Mouse (Mus musculus) embryonic facial prominence, embryonic 14.5 days (tissue): Measurements from ENCODE around the gene Kbtbd12. TPM values are rescaled to one million over a fixed set of nuclear protein-coding genes. Genes with fewer than 3 reads are reported as not detected.
A peak's percentile ranks its signal among the peaks of the same experiment; 100 is the strongest.

Source experiments
- ATAC-seq: fragments of 200-750 bp; cut with Nextera tagmentation; 2 replicates; pipeline ENCODE4 v1.8.0; 2017; ENCODE audit warnings: low read depth, moderate number of reproducible peaks, moderate TSS enrichment
- DNase-seq: peaks from one replicate; pipeline ENCODE4 v3.0.0-alpha.2; 2015; ENCODE audit warnings: low spot score
- H3K27ac ChIP-seq: fragments of 300-500 bp; sonication (generic); replicated peaks from 2 replicates; pipeline ENCODE4 v1.5.1; 2014; ENCODE audit warnings: low read depth, mild to moderate bottlenecking, low read length, moderate library complexity
- H3K27me3 ChIP-seq: fragments of 300-500 bp; sonication (generic); replicated peaks from 2 replicates; pipeline ENCODE4 v1.6.1; 2014; ENCODE audit warnings: low read length; ENCODE audit not compliant: control insufficient read depth, insufficient read depth
- H3K36me3 ChIP-seq: fragments of 300-500 bp; sonication (generic); 2 replicates; pipeline ENCODE4 v1.6.1; 2014; ENCODE audit warnings: low read length, mixed read lengths; ENCODE audit not compliant: control insufficient read depth, insufficient read depth
- H3K4me1 ChIP-seq: fragments of 300-500 bp; sonication (generic); 2 replicates; pipeline ENCODE4 v1.6.1; 2014; ENCODE audit warnings: antibody characterized with exemption, low read length; ENCODE audit not compliant: control insufficient read depth, insufficient read depth
- H3K4me2 ChIP-seq: fragments of 300-500 bp; sonication (generic); 2 replicates; pipeline ENCODE4 v1.6.1; 2014; ENCODE audit warnings: low read depth, mild to moderate bottlenecking, low read length, moderate library complexity, mixed read lengths
- H3K4me3 ChIP-seq: fragments of 300-500 bp; sonication (generic); 2 replicates; pipeline ENCODE4 v1.5.1; 2014; ENCODE audit warnings: low read depth, mild to moderate bottlenecking, low read length
- H3K9ac ChIP-seq: fragments of 300-500 bp; sonication (generic); 2 replicates; pipeline ENCODE4 v1.6.1; 2014; ENCODE audit warnings: low read depth, mild to moderate bottlenecking, low read length, moderate library complexity, mixed read lengths
- H3K9me3 ChIP-seq: fragments of 300-500 bp; sonication (generic); 2 replicates; pipeline ENCODE4 v1.6.1; 2016; ENCODE audit warnings: low read length; ENCODE audit not compliant: control insufficient read depth
- WGBS: fragments of 180-500 bp; shearing (Covaris S2); extraction: QIAGEN DNeasy Blood & Tissue Kit; methylation state at CpG from one replicate; pipeline ENCODE4 v1.1.7; 2014; 5-methylcytosine and 5-hydroxymethylcytosine counted together
- polyA plus RNA-seq: library from polyadenylated mRNA; unstranded; fragments of >200 nt; fragmentation: Nextera tagmentation; extraction: Ambion mirVana; gene quantifications from 2 replicates; pipeline ENCODE4 v1.2.1, GENCODE M21; 2014

Kbtbd12 gene
- polyA plus RNA-seq, 1 experiment from 2014 or later, result 3.7 TPM

DNA sequence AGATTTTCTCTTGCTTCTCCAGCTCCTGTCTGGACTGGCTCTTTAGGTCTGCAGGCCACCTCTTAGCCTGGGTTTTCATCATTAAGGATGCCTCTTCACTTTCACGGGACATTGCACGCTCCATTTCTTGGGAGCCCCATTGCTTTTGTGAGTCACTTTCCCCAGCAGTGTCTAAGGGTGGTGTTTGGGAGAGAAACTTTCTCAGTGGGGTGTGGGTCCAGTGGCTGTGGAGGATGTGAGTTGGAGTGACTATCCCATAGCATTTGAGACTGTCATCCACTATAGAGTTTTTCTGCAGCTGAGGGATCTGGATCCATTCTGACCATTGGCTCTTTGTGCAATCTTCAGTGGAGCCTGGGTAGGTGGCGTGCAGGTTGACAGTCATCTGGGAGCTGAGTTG, 114.3 kb downstream of the Kbtbd12 start:
- ATAC-seq (no peak), DNase-seq (no peak)
- no peaks in the 10 kb centered on the region for H3K36me3 ChIP-seq
- H3K4me3 ChIP-seq, result no peak overlapping the region
- no peak overlapping the region for H3K4me2 ChIP-seq
- H3K27ac ChIP-seq, result no peak overlapping the region
- 86% methylated on average over 3 of the region's 3 CpGs for WGBS
- H3K27me3 ChIP-seq, result no peaks in the 10 kb centered on the region
- H3K9ac ChIP-seq, result no peak overlapping the region
- H3K9me3 ChIP-seq, result no peaks in the 10 kb centered on the region
- H3K4me1 ChIP-seq, result peaks cover 5% of the 10 kb centered on the region

DNA sequence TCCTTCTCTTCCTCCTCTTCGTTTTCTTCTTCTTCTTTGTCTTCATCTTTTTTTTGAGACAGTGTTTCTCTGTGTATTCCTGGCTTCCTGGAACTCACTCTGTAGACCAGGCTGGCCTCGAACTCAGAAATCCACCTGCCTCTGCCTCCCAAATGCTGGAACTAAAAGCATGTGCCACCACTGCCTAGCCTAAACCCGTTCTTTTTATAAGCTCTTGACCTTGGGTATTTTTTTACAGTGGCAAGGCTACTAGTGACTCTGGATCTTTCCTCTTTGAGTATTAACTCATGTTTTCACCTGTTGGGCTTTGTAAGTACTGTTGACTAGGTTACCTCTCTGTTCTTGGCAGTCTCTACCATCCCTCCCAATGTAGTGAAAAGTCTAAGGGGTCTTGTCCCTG, 114.7 kb downstream of the Kbtbd12 start:
- Histone ChIP-seq H3K4me1 (peaks cover 5% of the 10 kb centered on the region), H3K4me3 (no peak overlapping the region), H3K27ac (no peak overlapping the region), H3K27me3 (no peaks in the 10 kb centered on the region), H3K9ac (no peak overlapping the region), H3K4me2 (no peak overlapping the region), H3K9me3 (no peaks in the 10 kb centered on the region), H3K36me3 (no peaks in the 10 kb centered on the region)
- 74% methylated on average over 3 of the region's 3 CpGs for WGBS
- ATAC-seq, result no peak
- DNase-seq, result no peak

DNA sequence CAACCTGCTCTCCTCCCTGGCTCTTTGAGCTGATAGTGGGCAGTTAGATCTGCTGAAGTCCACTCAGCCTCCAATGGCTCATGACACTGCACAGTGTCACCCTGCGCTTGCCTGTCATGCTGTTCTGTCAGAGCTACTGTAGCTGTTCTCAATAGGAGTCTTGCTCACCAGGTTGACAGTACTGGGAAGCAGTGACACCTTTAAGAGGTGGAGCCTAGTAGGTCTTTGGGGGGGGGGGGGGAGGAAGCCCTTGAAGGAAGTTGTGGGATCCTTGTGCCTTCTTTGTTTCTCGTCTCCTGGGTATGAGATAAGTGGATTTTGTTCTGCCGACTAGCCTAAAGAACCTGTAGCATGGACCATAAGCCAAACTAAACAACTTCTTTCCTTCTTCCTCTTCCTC, 115.1 kb downstream of the Kbtbd12 start:
- Histone ChIP-seq H3K9me3 (no peaks in the 10 kb centered on the region), H3K27me3 (no peaks in the 10 kb centered on the region), H3K36me3 (no peaks in the 10 kb centered on the region), H3K4me1 (peaks cover 5% of the 10 kb centered on the region), H3K4me2 (no peak overlapping the region), H3K9ac (no peak overlapping the region), H3K4me3 (no peak overlapping the region), H3K27ac (no peak overlapping the region)
- DNase-seq (no peak), ATAC-seq (no peak)
- 62% methylated on average over 3 of the region's 3 CpGs for whole genome bisulfite sequencing

DNA sequence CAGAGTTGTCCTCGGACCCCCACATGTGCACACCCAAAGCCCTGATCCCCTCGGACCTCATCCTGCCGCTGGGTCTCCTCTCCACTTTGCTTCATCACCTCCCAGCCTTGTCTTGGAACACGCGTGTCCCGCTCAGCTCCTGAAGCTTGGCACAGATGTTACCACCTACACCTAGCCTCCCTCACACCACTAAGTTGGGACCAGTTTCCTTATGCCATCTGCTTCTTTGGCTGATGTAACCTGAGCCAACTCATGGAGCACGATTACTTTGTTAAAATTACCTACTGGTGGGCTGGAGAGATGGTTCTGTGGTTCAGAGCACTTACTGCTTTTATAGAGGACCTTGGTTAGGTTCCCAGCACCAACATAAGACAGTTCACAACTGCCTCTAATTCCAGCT, 115.9 kb downstream of the Kbtbd12 start:
- Histone ChIP-seq H3K4me3 (no peak overlapping the region), H3K4me1 (peaks cover 10% of the 10 kb centered on the region), H3K4me2 (no peak overlapping the region), H3K9me3 (no peaks in the 10 kb centered on the region), H3K27ac (no peak overlapping the region), H3K36me3 (no peaks in the 10 kb centered on the region), H3K9ac (no peak overlapping the region), H3K27me3 (no peaks in the 10 kb centered on the region)
- WGBS, result 79% methylated on average over 7 of the region's 7 CpGs
- ATAC-seq, result no peak
- DNase-seq, result no peak

DNA sequence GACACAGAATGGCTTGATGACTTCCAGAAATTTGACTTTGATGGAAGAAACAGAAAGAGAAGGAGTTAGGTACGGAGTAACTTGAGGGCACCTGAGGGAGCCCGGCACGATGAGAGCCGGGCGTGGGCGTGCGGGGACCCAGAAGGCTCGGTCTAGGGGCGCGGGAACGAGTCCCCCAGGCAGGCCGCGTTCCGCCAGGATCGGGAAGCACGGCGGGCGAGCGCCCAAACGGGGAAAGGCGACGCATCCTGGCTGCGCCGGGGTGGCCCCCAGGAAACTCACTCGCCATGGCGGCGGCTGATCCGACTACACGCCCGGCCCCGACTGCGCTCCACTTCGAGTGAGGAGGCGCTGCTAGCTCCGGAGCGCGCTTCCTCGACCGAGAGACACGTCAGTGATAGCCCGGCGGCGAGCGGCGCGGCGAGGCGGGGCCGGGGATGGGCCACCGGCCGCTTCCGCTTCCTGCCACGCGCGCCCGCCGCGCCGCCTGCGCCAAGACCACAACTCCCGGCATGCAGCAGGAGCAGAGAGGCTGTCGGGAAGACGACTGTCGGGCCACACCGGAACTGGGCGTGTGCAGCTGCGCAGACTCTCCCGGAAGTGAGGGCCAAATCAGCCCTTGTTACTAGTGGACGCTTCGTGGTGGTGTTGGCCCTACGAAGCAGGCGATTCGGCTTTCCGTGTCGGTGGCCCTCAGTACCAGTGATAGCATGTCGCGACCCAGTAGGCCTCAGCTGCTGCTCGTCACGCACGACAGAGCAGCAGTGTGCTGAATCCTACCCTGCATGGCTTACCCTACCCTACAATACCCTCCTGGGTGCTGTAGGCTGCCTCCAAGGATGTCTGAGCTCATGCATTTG, 119.1 kb downstream of the Kbtbd12 start, which contains the start of gene Sec61a1:
TSS of gene Sec61a1 (minus strand) at position 502 of the 860 bp plus-strand sequence.
- Histone ChIP-seq H3K9me3 (no peaks in the 10 kb centered on the region), H3K4me3 (peak within 1 kb of the TSS; percentile 98), H3K4me2 (peak within 1 kb of the TSS; percentile 89), H3K27ac (peak within 1 kb of the TSS; percentile 90), H3K4me1 (peaks cover 14% of the 10 kb centered on the region), H3K27me3 (no peaks in the 10 kb centered on the region), H3K36me3 (peaks cover 26% of the 10 kb centered on the region), H3K9ac (peak within 1 kb of the TSS; percentile 99)
- ATAC-seq (peak; percentile 98), DNase-seq (peak; percentile 98)
- WGBS, result 0% methylated on average over 35 of the region's 80 CpGs

DNA sequence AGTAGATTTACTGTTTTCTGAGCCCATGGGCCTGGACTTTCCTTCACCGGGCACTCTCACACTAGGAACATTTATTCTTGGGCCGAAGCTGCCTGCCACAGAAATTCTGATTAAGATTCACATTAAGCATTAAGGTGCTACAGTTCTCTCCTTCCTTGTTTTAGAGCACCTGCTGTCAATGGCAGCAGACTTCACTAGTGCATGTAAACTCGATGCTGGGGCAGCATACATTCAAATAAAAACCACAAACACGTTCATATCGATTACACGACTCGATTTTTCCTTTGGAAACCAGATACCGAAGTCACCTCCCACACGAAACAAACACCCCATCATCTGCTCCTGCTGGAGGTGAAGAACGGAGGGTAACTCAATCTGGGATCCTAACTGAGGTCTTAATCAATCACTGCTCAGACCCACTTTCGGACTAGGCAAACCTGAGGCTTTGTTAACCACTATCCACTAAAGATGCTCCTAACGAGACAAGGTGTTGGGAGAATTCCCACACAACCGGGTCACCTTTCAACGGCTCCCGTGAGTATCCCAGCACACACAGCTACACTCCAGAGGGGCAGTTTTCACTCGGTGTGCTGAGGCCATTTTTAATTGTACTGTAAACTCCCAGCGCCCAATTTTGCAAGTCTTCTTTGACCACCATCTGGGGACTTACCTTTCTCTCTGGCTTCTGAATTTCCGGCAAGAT, 119.9 kb downstream of the Kbtbd12 start:
- peak overlapping the region; percentile 98 for H3K4me3 ChIP-seq
- peak overlapping the region; percentile 99 for H3K9ac ChIP-seq
- no peak for ATAC-seq
- 9% methylated on average over 18 of the region's 18 CpGs for WGBS
- peak overlapping the region; percentile 89 for H3K4me2 ChIP-seq
- DNase-seq, result peak; percentile 27
- peak overlapping the region; percentile 90 for H3K27ac ChIP-seq
- H3K4me1 ChIP-seq, result peaks cover 14% of the 10 kb centered on the region
- no peaks in the 10 kb centered on the region for H3K9me3 ChIP-seq
- H3K27me3 ChIP-seq, result no peaks in the 10 kb centered on the region
- H3K36me3 ChIP-seq, result peaks cover 33% of the 10 kb centered on the region

DNA sequence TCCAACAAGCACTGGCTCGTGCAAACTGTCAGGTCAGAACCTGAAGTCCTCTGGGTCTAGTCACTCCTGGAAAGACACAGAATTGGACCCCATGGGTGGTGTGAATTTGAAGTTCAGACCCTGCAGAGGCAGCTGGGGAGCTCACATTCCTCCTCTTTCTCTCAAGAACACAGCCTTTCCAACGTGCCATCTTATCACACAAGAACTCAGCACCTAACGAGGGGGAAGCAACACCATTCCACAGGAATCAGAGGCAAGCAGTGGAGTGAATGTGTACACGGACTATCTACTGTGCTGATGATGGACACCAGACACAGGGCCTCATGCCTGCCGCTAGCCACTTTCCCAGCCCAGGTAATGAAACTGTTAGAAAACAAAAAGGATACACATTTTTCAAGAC, 121.1 kb downstream of the Kbtbd12 start:
- DNase-seq (no peak), ATAC-seq (no peak)
- H3K4me2 ChIP-seq, result peak overlapping the region; percentile 89

DNA sequence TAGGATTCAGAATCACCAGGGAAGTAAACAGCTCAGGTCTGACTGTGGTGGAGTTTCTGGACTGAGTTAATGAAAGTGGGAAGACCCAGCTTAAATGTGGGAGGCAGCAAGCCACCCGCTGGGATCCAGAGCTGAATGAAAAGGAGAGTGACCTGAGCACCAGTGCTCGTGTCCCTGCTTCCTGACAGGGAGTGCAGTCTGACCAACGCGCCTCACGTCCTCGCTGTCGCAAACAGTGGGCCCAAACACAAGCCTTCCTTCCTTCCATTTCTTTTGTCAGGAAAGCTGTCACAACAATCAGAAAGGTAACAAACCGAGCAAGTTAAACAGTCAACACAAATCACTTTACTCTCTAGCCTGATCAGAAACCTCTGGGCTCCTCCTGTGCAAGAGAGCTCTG, 121.8 kb downstream of the Kbtbd12 start:
- Histone ChIP-seq H3K27ac (no peak overlapping the region), H3K9me3 (no peaks in the 10 kb centered on the region), H3K4me1 (peaks cover 14% of the 10 kb centered on the region), H3K4me2 (no peak overlapping the region), H3K9ac (no peak overlapping the region), H3K4me3 (no peak overlapping the region), H3K27me3 (no peaks in the 10 kb centered on the region), H3K36me3 (peaks cover 52% of the 10 kb centered on the region)
- no peak for DNase-seq
- no peak for ATAC-seq
- WGBS, result 90% methylated on average over 8 of the region's 8 CpGs

More for the DNA sequence above, 121.1 kb downstream of the Kbtbd12 start:
- Histone ChIP-seq H3K9me3 (no peaks in the 10 kb centered on the region), H3K36me3 (peaks cover 45% of the 10 kb centered on the region), H3K9ac (peak overlapping the region; percentile 99), H3K4me1 (peaks cover 14% of the 10 kb centered on the region), H3K27me3 (no peaks in the 10 kb centered on the region), H3K4me3 (peak overlapping the region; percentile 98), H3K27ac (no peak overlapping the region)
- WGBS, result 64% methylated on average over 5 of the region's 5 CpGs
